Mouse (Mus musculus) heart, adult 2 months (tissue): ENCODE results near the gene Gdi1. TPM values are rescaled to one million over a fixed set of nuclear protein-coding genes. Genes with fewer than 3 reads are reported as not detected.
A peak's percentile ranks its signal among the peaks of the same experiment; 100 is the strongest.

Source experiments
- DNase-seq, 2 experiments: peaks; one replicate each; pipeline ENCODE4 v3.0.0; 2021
- H3K27ac ChIP-seq: fragments of 200-600 bp; 2 replicates; pipeline ENCODE4 v1.8.1; 2022
- H3K27me3 ChIP-seq: fragments of 200-500 bp; 2 replicates; pipeline ENCODE4 v1.6.1; 2012; ENCODE audit warnings: mild to moderate bottlenecking, low read length, inconsistent platforms, mixed read lengths; ENCODE audit not compliant: control insufficient read depth, insufficient read depth
- H3K36me3 ChIP-seq: fragments of 200-500 bp; 2 replicates; pipeline ENCODE4 v1.6.1; 2012; ENCODE audit warnings: low read length, inconsistent platforms; ENCODE audit not compliant: control insufficient read depth, insufficient read depth
- H3K4me1 ChIP-seq: fragments of 200-500 bp; 2 replicates; pipeline ENCODE4 v1.6.1; 2011; ENCODE audit warnings: low read length; ENCODE audit not compliant: control insufficient read depth, insufficient read depth
- H3K4me3 ChIP-seq: fragments of 200-600 bp; 2 replicates; pipeline ENCODE4 v1.8.1; 2022
- H3K79me2 ChIP-seq: fragments of 200-500 bp; replicated peaks from 2 replicates; pipeline ENCODE4 v1.6.1; 2012; ENCODE audit warnings: mild to moderate bottlenecking, inconsistent platforms, low read length, moderate library complexity, mixed read lengths; ENCODE audit not compliant: control insufficient read depth, insufficient read depth
- H3K9ac ChIP-seq: fragments of 200-500 bp; 2 replicates; pipeline ENCODE4 v1.6.1; 2012; ENCODE audit warnings: low read depth, mild to moderate bottlenecking, control low read depth, inconsistent platforms, low read length, mixed read lengths
- CTCF ChIP-seq: fragments of 200-600 bp; IDR thresholded peaks from 2 replicates; pipeline ENCODE4 v1.8.1; 2022; ENCODE audit warnings: antibody characterized with exemption, mild to moderate bottlenecking, moderate library complexity
- EP300 ChIP-seq: fragments of 200-500 bp; IDR thresholded peaks from 2 replicates; pipeline ENCODE4 v1.6.1; 2011; ENCODE audit warnings: low read depth, low read length, control low read depth; ENCODE audit not compliant: insufficient read depth
- POLR2A ChIP-seq: fragments of 200-500 bp; IDR thresholded peaks from 2 replicates; pipeline ENCODE4 v1.6.1; 2011; ENCODE audit warnings: mild to moderate bottlenecking, low read depth, low read length, control low read depth; ENCODE audit not compliant: insufficient read depth
- WGBS: fragments of 180-500 bp; shearing (Covaris S2); methylation state at CpG from one replicate; pipeline ENCODE4 v1.1.7; 2018; 5-methylcytosine and 5-hydroxymethylcytosine counted together
- intact Hi-C: fragments of 180-260 bp; cut with DNase I; formaldehyde crosslinking; loops from one replicate; pipeline ENCODE4 v1.15.1; 2025
- polyA plus RNA-seq: library from polyadenylated mRNA; depleted of rRNA; stranded (reverse); fragments of >200 nt; gene quantifications from 2 replicates; pipeline ENCODE4 v1.2.3, GENCODE M21; 2012
- total RNA-seq, 2 experiments: library from RNA; stranded (reverse); gene quantifications; 2 replicates each; pipeline ENCODE4 v1.2.3; 2021

Gene Gdi1
- total and polyA plus RNA-seq, 3 experiments: 63.1 to 121 (median 71.6) TPM

- H3K79me2 ChIP-seq: no peaks in the 10 kb centered on the region
- no peak overlapping the region for H3K4me3 ChIP-seq
- WGBS: 31% methylated on average over 10 of the region's 10 CpGs
- intact Hi-C loops: loop anchor here (5.0 kb wide), 1 partner anchor 99 kb away; the partner anchor contains the start of genes Slc10a3 and Ubl4a
- TF ChIP-seq POLR2A: 0 out of 2 replicates have a peak, but pooled peaks have one; percentile 13
- no peak for TF ChIP-seq CTCF
- no peak for DNase-seq
- H3K27me3 ChIP-seq: no peaks in the 10 kb centered on the region
- H3K36me3 ChIP-seq: peaks cover 5% of the 10 kb centered on the region
- no peak overlapping the region for H3K27ac ChIP-seq
- H3K4me1 ChIP-seq: peaks cover 2% of the 10 kb centered on the region
- no peak overlapping the region for H3K9ac ChIP-seq
Observed at GRCm38 (mm10) chrX:74273422-74274322, 31.1 kb upstream of the Gdi1 start.

GRCm38 (mm10) chrX:74277916-74278315, 26.9 kb upstream of the Gdi1 start:
- intact Hi-C loops: no loop called here
- DNase-seq: no peak
- H3K36me3 ChIP-seq: no peaks in the 10 kb centered on the region
- no peak overlapping the region for H3K27ac ChIP-seq
- no peaks in the 10 kb centered on the region for H3K27me3 ChIP-seq
- TF ChIP-seq POLR2A: no peak
- no peak for TF ChIP-seq EP300
- no peak for TF ChIP-seq CTCF
- no peaks in the 10 kb centered on the region; the same call in 1 of the 2 replicates for H3K4me1 ChIP-seq
- H3K4me3 ChIP-seq: no peak overlapping the region
- H3K79me2 ChIP-seq: no peaks in the 10 kb centered on the region
- WGBS: 64% methylated on average over 8 of the region's 8 CpGs
- no peak overlapping the region for H3K9ac ChIP-seq

GRCm38 (mm10) chrX:74281041-74281731, 23.6 kb upstream of the Gdi1 start:
- intact Hi-C loops: loop anchor here (5.0 kb wide), 2 partner anchors 34 to 111 kb away; partner anchors contain the start of genes Fam3a, Flna and Ikbkg
- 13% methylated on average over 14 of the region's 14 CpGs for WGBS
- no peaks in the 10 kb centered on the region; the same call in 1 of the 2 replicates for H3K36me3 ChIP-seq
- H3K9ac ChIP-seq: peak overlapping the region; percentile 59
- DNase-seq: no peak
- H3K4me3 ChIP-seq: peak overlapping the region; percentile 56
- no peak for TF ChIP-seq CTCF
- peak; percentile 54; the same call in 1 of the 2 replicates for TF ChIP-seq POLR2A
- no peak for TF ChIP-seq EP300
- peaks cover 6% of the 10 kb centered on the region for H3K4me1 ChIP-seq
- H3K27me3 ChIP-seq: no peaks in the 10 kb centered on the region
- peak overlapping the region; percentile 91 for H3K27ac ChIP-seq
- no peaks in the 10 kb centered on the region; the same call in 1 of the 2 replicates for H3K79me2 ChIP-seq

GRCm38 (mm10) chrX:74281732-74282394, 22.9 kb upstream of the Gdi1 start, which contains the start of the genes Taz and Dnase1l1:
TSS of gene Taz (plus strand) at chrX:74281912.
TSS of gene Dnase1l1 (minus strand) at chrX:74282337.
- H3K79me2 ChIP-seq: no peaks in the 10 kb centered on the region; the same call in 1 of the 2 replicates
- H3K9ac ChIP-seq: peak within 1 kb of the TSS; percentile 79
- H3K4me3 ChIP-seq: peak within 1 kb of the TSS; percentile 56
- intact Hi-C loops: loop anchor here (5.0 kb wide), 2 partner anchors 35 to 110 kb away; partner anchors contain the start of genes Fam3a, Flna and Ikbkg
- peaks cover 6% of the 10 kb centered on the region for H3K4me1 ChIP-seq
- TF ChIP-seq POLR2A (0 out of 2 replicates have a peak, but pooled peaks have one; percentile 52), CTCF (0 out of 2 replicates have a peak, but pooled peaks have one; percentile 22), EP300 (no peak)
- peak within 1 kb of the TSS; percentile 91 for H3K27ac ChIP-seq
- H3K27me3 ChIP-seq: no peaks in the 10 kb centered on the region
- H3K36me3 ChIP-seq: no peaks in the 10 kb centered on the region; the same call in 1 of the 2 replicates
- DNase-seq: peak; percentile 81 to 90
- 15% methylated on average over 16 of the region's 16 CpGs for WGBS

GRCm38 (mm10) chrX:74282395-74283091, 22.3 kb upstream of the Gdi1 start:
- Histone ChIP-seq H3K4me1 (peaks cover 6% of the 10 kb centered on the region), H3K4me3 (peak overlapping the region; percentile 56), H3K36me3 (no peaks in the 10 kb centered on the region; the same call in 1 of the 2 replicates), H3K79me2 (no peaks in the 10 kb centered on the region; the same call in 1 of the 2 replicates), H3K9ac (peak overlapping the region; percentile 79), H3K27me3 (no peaks in the 10 kb centered on the region), H3K27ac (peak overlapping the region; percentile 91)
- peak; percentile 86 to 90 for DNase-seq
- whole genome bisulfite sequencing: 19% methylated on average over 39 of the region's 39 CpGs
- TF ChIP-seq CTCF (no peak), POLR2A (peak; percentile 93), EP300 (no peak)
- intact Hi-C loops: loop anchor here (5.0 kb wide), 2 partner anchors 35 to 110 kb away; partner anchors contain the start of genes Fam3a, Flna and Ikbkg
